Mouse (Mus musculus) stomach, embryonic 15.5 days (tissue): ENCODE measurements around the gene G3bp1. TPM values are rescaled to one million over a fixed set of nuclear protein-coding genes. Genes with fewer than 3 reads are reported as not detected.
A peak's percentile ranks its signal among the peaks of the same experiment; 100 is the strongest.

Experiments used
- ATAC-seq: fragments of 200-750 bp; cut with Nextera tagmentation; 2 replicates; pipeline ENCODE4 v1.8.0; 2017; ENCODE audit warnings: low read depth, moderate number of reproducible peaks, moderate TSS enrichment; ENCODE audit not compliant: insufficient read depth, low FRiP score
- H3K27ac ChIP-seq: fragments of 300-500 bp; sonication (generic); 2 replicates; pipeline ENCODE4 v1.5.1; 2015; ENCODE audit warnings: mild to moderate bottlenecking, inconsistent platforms
- H3K27me3 ChIP-seq: fragments of 300-500 bp; sonication (generic); replicated peaks from 2 replicates; pipeline ENCODE4 v1.6.1; 2015; ENCODE audit warnings: inconsistent platforms
- H3K36me3 ChIP-seq: fragments of 300-500 bp; sonication (generic); 2 replicates; pipeline ENCODE4 v1.6.1; 2015; ENCODE audit warnings: inconsistent platforms
- H3K4me1 ChIP-seq: fragments of 300-500 bp; sonication (generic); 2 replicates; pipeline ENCODE4 v1.6.1; 2015; ENCODE audit warnings: inconsistent platforms
- H3K4me2 ChIP-seq: fragments of 300-500 bp; sonication (generic); 2 replicates; pipeline ENCODE4 v1.6.1; 2015; ENCODE audit warnings: mild to moderate bottlenecking, inconsistent platforms
- H3K4me3 ChIP-seq: fragments of 300-500 bp; sonication (generic); replicated peaks from 2 replicates; pipeline ENCODE4 v1.5.1; 2015; ENCODE audit warnings: inconsistent platforms
- H3K9ac ChIP-seq: fragments of 300-500 bp; sonication (generic); 2 replicates; pipeline ENCODE4 v1.6.1; 2015; ENCODE audit warnings: inconsistent platforms
- H3K9me3 ChIP-seq: fragments of 300-500 bp; sonication (generic); 2 replicates; pipeline ENCODE4 v1.6.1; 2016; ENCODE audit warnings: inconsistent platforms
- WGBS: fragments of 180-500 bp; shearing (Covaris S2); methylation state at CpG from one replicate; pipeline ENCODE4 v1.1.7; 2015; 5-methylcytosine and 5-hydroxymethylcytosine counted together
- polyA plus RNA-seq: library from polyadenylated mRNA; unstranded; fragments of >200 nt; fragmentation: Nextera tagmentation; extraction: Ambion mirVana; gene quantifications from 2 replicates; pipeline ENCODE4 v1.2.1, GENCODE M21; 2015

The G3bp1 gene
- polyA plus RNA-seq, result 145 and 163 TPM in 2 replicates

DNA sequence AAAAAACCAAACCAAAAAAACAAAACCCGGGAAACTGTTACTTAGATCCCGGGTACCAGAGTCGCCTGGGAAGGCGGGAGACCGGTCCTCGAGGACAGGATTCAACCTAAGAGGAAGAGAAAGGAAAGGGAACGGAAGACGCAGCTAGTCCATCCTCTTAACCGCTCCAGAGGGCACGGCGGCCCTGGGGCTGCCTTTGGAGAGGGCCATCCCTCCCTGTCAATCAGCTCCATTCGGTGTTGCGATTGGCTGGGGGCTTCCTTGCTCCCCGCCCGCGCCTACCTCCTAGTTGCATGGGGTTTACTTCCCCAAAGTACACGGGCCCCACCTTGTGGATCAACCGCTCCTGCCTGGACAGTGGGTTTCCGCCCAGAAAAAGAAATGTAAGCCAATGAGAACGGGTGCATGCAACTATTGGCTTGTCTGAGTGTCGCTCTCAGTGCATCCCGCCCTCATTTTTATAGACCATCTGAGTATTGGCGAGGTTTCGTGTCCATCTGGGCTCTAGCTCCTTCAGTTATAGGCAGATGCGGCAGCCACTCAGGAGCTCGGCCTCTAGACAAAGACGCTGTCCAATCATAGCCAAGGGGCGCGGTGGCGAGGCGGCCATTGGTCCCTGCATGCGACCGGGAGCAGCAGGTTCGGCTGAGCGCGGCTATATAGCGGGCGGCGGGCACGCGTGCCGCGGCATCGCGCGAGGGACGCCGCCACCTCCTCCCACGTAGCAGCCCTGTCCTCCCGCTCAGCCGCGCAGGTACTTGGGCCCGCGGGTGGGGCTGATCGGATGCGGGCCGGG is at the start of gene G3bp1:
TSS of gene G3bp1 (plus strand) at position 638 of the 796 bp plus-strand sequence.
- H3K4me2 ChIP-seq, result peak within 1 kb of the TSS; percentile 81
- H3K36me3 ChIP-seq, result 0 out of 2 replicates have a peak, but pooled peaks cover under 1% of the 10 kb centered on the region
- H3K9me3 ChIP-seq, result no peaks in the 10 kb centered on the region
- peak; percentile 97 for ATAC-seq
- peak within 1 kb of the TSS; percentile 93 for H3K27ac ChIP-seq
- peaks cover 17% of the 10 kb centered on the region for H3K4me1 ChIP-seq
- under 1% methylated on average over 57 of the region's 57 CpGs for WGBS
- peak within 1 kb of the TSS; percentile 95 for H3K4me3 ChIP-seq
- H3K27me3 ChIP-seq, result no peaks in the 10 kb centered on the region
- H3K9ac ChIP-seq, result peak within 1 kb of the TSS; percentile 95

DNA sequence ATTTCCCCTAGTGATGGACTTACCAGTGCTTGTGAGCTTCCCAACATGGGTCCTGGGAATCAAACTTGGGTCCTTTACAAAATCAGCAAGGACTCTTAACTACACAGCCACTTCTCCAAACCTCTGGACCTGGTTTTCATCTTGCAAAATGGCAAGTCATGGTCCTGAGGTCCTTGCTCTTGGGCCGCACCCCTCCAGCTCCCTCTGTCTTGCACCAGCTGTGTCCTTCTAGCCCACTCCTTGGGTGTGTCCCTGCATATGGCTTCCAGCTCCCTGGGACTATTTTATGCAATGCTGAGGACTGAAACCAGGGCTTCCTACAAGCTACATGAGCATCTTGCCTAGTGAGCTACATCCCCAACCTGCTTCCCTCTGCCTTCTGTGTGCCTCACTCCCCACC is 46.5 kb upstream of the G3bp1 start, which contains the start of gene Sparc:
TSS of gene Sparc (minus strand) at position 206 of the 400 bp plus-strand sequence.
- H3K9ac ChIP-seq, result no peak within 1 kb of the TSS
- H3K36me3 ChIP-seq, result no peaks in the 10 kb centered on the region
- H3K9me3 ChIP-seq, result no peaks in the 10 kb centered on the region
- no peak within 1 kb of the TSS for H3K4me3 ChIP-seq
- 86% methylated on average over 1 of the region's 1 CpGs for WGBS
- H3K27ac ChIP-seq, result peak within 1 kb of the TSS; percentile 26
- H3K4me1 ChIP-seq, result peaks cover 35% of the 10 kb centered on the region
- no peak for ATAC-seq
- no peaks in the 10 kb centered on the region for H3K27me3 ChIP-seq
- no peak within 1 kb of the TSS for H3K4me2 ChIP-seq

DNA sequence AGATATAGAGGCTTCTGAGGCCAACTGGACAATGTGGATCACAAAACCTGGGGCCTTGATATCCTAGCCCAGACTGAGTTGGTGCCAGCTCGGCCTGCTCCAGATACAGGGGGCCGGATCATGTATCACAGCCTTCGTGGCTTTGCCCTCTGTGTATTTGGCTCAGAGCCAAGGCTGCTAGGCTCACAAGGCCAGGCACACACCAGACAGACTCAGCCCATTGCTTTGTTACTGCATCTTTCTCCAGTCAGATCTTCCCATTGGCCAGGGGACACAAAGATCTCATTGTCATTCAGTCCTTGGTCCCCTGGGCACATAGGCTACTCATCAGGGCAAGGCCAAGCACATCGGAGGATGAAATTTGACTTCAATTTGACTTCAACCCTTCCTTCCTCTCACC is 45.7 kb upstream of the G3bp1 start:
- Histone ChIP-seq H3K4me1 (peaks cover 41% of the 10 kb centered on the region), H3K4me2 (no peak overlapping the region), H3K36me3 (no peaks in the 10 kb centered on the region), H3K27me3 (no peaks in the 10 kb centered on the region), H3K27ac (peak overlapping the region; percentile 26), H3K9ac (no peak overlapping the region), H3K9me3 (no peaks in the 10 kb centered on the region), H3K4me3 (no peak overlapping the region)
- ATAC-seq, result no peak
- WGBS, result 32% methylated on average over 4 of the region's 4 CpGs

DNA sequence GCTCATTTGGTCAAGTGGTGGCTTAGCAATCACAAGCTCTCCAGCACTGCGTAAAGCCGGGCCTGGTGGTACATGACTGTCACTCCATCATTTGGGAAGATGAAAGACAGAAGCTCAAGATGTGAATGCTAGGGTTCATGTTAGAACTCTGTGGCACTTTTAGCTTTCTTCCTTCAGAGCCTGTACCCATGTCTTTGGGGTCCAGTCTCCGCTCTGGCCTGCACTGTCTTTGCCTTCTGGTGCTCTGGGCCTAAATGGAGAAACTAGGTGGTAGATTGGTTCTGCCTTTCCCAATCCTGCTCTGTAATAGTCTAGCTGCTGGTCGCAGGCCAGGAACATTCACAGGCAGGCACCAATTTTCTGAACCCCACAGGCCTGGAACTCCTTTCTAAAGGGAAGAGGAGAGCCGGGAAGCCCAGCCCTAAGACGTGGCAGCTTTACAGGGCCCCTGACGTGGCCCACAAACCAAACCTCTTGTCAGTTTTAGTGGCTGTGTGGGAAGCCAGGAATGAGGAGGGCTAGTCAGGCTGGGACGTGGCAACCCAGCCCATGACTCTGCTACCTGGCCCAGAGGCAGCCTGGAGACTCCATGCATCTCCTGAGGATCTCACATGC is 44.6 kb upstream of the G3bp1 start:
- no peak for ATAC-seq
- H3K9ac ChIP-seq, result no peak overlapping the region
- no peak overlapping the region for H3K27ac ChIP-seq
- no peaks in the 10 kb centered on the region for H3K36me3 ChIP-seq
- WGBS, result 71% methylated on average over 8 of the region's 8 CpGs
- H3K27me3 ChIP-seq, result no peaks in the 10 kb centered on the region
- no peaks in the 10 kb centered on the region for H3K9me3 ChIP-seq
- H3K4me1 ChIP-seq, result peaks cover 41% of the 10 kb centered on the region
- no peak overlapping the region for H3K4me3 ChIP-seq
- no peak overlapping the region for H3K4me2 ChIP-seq

DNA sequence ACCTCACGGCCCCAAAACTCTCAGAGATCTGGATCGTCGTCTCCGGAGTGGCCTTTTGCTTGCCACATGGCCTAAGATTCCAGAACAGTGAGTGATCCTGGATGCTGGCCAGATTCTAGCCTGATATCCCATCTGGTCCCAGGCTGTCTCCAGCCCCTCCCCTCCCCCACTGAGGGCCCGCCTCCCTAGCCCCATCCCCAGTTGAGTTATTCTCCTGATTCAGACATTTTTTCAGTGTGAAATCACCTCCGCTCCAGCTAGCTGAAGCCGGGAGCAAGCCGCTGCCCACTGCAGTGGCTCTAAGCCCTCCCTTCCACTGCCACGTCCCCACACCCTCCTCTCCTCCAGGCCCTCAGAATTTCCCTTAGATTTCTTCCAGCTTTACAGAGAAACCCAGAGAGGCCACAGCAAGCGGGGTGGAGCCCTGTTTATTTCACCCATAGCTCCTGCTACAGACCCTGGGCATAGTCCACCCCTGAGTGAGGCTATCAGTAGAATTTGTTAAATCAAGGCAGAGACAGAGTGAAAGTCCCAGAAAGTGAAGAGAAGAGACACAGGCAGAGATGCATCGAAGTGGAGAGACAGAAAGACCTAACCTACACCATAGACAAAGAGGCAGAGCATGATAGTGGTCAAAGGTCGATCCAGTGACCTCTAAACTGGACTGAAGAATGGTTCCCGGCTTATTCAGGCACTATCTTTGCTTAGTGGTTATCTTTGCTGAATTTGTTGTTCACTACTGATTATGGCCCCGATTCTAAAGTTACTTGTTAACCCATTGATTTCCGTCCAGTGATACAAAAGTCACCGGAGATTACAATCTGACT is 41.1 kb upstream of the G3bp1 start:
- Histone ChIP-seq H3K4me1 (peaks cover 27% of the 10 kb centered on the region), H3K27ac (peak overlapping the region; percentile 95), H3K9me3 (no peaks in the 10 kb centered on the region), H3K36me3 (no peaks in the 10 kb centered on the region), H3K4me3 (no peak overlapping the region), H3K27me3 (no peaks in the 10 kb centered on the region), H3K9ac (no peak overlapping the region), H3K4me2 (peak overlapping the region; percentile 21; the same call in 1 of the 2 replicates)
- peak; percentile 89 for ATAC-seq
- WGBS, result 25% methylated on average over 16 of the region's 16 CpGs

DNA sequence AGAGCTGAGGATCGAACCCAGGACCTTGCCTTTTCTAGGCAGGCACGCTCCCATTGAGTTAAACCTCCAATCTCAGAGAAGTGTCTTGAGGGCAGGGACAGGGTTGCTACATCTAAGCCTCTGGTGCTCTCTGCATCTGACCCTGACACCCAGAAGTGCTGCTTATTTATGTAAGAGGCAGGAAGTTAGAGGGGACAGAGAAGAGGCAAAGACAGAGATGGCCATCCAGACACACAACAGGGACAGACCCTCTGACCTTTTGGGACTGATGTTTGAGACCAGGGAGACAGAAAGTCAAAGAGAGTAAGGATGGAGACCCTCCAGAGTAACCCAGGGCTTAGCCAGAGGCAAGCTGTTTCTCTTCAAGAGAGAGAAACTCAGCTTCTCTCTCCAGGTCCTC is 39.5 kb upstream of the G3bp1 start:
- H3K9ac ChIP-seq, result no peak overlapping the region
- no peak for ATAC-seq
- H3K4me1 ChIP-seq, result peaks cover 12% of the 10 kb centered on the region
- H3K27ac ChIP-seq, result no peak overlapping the region
- no peak overlapping the region for H3K4me2 ChIP-seq
- no peaks in the 10 kb centered on the region for H3K27me3 ChIP-seq
- no peak overlapping the region for H3K4me3 ChIP-seq
- 79% methylated on average over 2 of the region's 2 CpGs for WGBS
- no peaks in the 10 kb centered on the region for H3K36me3 ChIP-seq
- no peaks in the 10 kb centered on the region for H3K9me3 ChIP-seq

DNA sequence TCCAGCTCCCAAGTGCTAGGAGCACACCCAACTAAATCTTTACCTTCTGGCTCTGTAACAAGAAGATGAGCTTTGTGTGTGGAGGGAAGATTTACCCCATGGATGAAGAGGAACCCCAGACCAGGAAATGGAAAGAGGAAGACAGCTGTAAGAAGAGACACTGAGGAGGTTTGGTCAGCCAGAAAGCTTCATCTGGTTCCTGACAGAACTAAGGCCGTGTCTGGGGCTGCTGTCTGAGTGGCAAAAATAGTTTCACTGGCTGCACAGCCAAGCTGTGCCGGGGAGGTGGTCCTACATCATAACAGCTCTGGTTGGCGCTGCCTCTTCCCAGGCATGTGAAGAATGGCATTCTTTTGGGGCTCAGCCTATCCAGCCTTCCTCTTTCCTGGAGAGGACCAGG is 36.5 kb upstream of the G3bp1 start:
- Histone ChIP-seq H3K9me3 (no peaks in the 10 kb centered on the region), H3K4me3 (no peak overlapping the region), H3K9ac (no peak overlapping the region), H3K27me3 (no peaks in the 10 kb centered on the region), H3K4me1 (peaks cover 8% of the 10 kb centered on the region), H3K4me2 (no peak overlapping the region), H3K36me3 (no peaks in the 10 kb centered on the region), H3K27ac (0 out of 2 replicates have a peak overlapping the region, but pooled peaks have one; percentile 17)
- WGBS, result 22% methylated on average over 3 of the region's 3 CpGs
- ATAC-seq, result no peak

DNA sequence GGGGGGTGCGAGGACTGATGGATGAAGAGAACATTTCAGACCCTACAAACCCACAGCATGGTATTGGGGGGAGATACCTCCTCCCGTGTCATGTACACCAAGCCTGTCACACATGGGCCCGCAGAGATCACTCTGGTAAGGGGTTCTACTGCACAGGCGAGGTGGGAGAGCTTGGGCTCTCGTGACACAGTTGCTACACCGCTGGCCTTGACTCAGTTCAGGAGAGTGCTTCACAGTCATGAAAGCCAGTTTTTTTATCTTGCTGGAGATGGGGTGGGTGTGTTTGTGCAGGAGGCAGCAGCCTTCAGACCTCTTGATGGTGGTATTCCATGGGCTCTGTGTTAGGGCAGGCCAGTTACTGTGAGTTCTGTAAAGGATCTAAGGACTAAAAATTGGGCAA is 33.4 kb upstream of the G3bp1 start:
- no peak for ATAC-seq
- Histone ChIP-seq H3K9ac (no peak overlapping the region), H3K27me3 (no peaks in the 10 kb centered on the region), H3K4me3 (no peak overlapping the region), H3K4me1 (no peaks in the 10 kb centered on the region), H3K36me3 (no peaks in the 10 kb centered on the region), H3K4me2 (no peak overlapping the region), H3K27ac (no peak overlapping the region), H3K9me3 (no peaks in the 10 kb centered on the region)
- 83% methylated on average over 6 of the region's 6 CpGs for WGBS

DNA sequence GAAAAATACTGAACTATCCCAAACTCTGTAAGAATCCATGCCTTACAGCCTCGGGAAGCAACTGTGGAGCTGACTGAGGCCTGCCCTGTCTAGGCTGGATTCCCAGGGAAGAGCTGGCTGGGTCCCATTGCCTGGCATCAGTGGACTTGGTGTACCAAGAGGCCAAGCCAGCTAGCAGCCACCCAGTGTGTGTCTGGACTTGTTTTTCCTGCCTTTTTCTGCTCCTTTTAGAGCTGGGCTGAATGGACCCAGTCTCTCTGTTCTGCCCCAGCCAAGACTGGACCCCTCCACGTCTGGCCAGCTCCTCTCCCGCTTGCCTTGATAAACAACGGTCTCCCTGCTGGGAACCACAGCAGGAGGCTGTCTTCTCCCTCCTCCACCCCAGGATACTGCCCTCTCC is 31.5 kb upstream of the G3bp1 start:
- WGBS, result 34% methylated on average over 4 of the region's 4 CpGs
- no peak overlapping the region for H3K4me3 ChIP-seq
- H3K27ac ChIP-seq, result no peak overlapping the region; the same call in 1 of the 2 replicates
- H3K27me3 ChIP-seq, result no peaks in the 10 kb centered on the region
- ATAC-seq, result no peak
- no peaks in the 10 kb centered on the region for H3K4me1 ChIP-seq
- H3K9me3 ChIP-seq, result no peaks in the 10 kb centered on the region
- H3K9ac ChIP-seq, result no peak overlapping the region
- H3K4me2 ChIP-seq, result no peak overlapping the region
- H3K36me3 ChIP-seq, result no peaks in the 10 kb centered on the region

DNA sequence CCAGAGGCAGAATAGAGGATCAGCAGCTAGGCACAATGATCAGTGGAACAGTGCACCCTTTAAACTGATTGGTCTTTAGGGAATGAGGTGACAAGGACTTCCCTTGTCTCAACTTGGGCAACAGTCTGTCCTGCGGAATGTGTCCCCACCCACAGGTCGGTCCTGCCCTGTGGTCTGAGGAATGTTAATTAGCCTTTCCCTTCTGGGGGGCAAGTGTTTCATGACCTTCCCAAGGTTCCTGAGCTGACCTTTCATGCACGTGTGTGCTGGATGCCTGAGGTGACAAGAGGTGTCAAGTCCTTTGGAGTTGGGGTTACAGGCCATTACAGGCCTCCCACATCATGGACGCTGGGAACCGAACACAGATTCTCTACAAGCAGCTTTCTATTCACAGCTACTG is 29.8 kb upstream of the G3bp1 start:
- H3K27me3 ChIP-seq, result no peaks in the 10 kb centered on the region

DNA sequence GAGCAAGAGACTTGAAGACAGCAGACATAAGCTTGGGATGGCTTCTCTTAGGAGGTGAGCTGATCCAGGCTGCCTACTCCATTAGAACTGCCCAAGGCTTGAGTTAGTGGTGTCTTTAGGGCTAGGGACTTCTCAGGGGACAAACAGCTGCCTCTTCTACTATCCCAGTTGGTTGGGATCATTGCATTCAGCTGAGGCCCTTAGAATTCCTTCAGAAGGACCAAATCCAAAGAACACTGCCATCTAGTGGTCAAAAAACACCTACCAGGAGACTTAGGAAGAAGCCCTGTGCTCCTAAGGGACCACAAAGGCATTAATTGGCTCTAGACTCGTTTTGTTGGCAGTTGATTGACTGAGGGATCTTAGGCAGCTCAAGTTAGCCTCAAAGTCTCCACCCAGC is 24.7 kb upstream of the G3bp1 start:
- H3K9me3 ChIP-seq, result no peaks in the 10 kb centered on the region
- H3K36me3 ChIP-seq, result 0 out of 2 replicates have a peak, but pooled peaks cover 7% of the 10 kb centered on the region
- ATAC-seq, result 0 out of 2 replicates have a peak, but pooled peaks have one; percentile 14
- H3K4me1 ChIP-seq, result 0 out of 2 replicates have a peak, but pooled peaks cover 10% of the 10 kb centered on the region
- H3K27me3 ChIP-seq, result no peaks in the 10 kb centered on the region
- 0% methylated on average over 1 of the region's 1 CpGs for WGBS
- peak overlapping the region; percentile 31; the same call in 1 of the 2 replicates for H3K27ac ChIP-seq
- H3K9ac ChIP-seq, result no peak overlapping the region
- no peak overlapping the region for H3K4me2 ChIP-seq
- no peak overlapping the region for H3K4me3 ChIP-seq

More for the DNA sequence above, 29.8 kb upstream of the G3bp1 start:
- H3K4me2 ChIP-seq, result no peak overlapping the region
- H3K9ac ChIP-seq, result no peak overlapping the region
- no peak for ATAC-seq
- H3K9me3 ChIP-seq, result no peaks in the 10 kb centered on the region
- no peaks in the 10 kb centered on the region for H3K36me3 ChIP-seq
- no peak overlapping the region for H3K4me3 ChIP-seq
- H3K27ac ChIP-seq, result no peak overlapping the region
- 0 out of 2 replicates have a peak, but pooled peaks cover 2% of the 10 kb centered on the region for H3K4me1 ChIP-seq
- WGBS, result 52% methylated on average over 5 of the region's 5 CpGs
